Mouse (Mus musculus): ENCODE measurements around the gene Syngr3. TPM values are rescaled to one million over a fixed set of nuclear protein-coding genes. Genes with fewer than 3 reads are reported as not detected.

The Syngr3 gene
- polyA plus RNA-seq, 1 experiment from 2014 or later, result 240 TPM

DNA sequence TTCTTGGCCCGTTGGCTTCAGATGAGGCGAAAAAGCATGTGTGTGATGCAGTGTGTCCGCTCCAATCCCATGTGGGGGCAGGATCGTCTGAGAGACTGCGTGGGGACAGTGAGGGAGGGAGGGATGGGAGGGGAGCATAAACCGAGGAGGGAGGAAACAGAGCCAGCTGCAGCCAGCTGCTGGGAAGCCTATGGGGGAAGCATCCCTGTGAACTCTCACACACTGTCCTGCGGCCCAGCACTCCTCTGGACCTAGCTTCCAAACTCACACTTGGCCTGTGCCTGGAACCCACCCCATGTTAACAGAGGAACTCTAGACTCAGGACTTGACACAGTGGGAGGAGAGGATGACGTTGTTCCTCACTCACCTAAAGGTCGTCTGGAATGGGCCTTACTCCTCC is 50.9 kb downstream of the Syngr3 start:
- 69% methylated on average over 9 of the region's 9 CpGs for WGBS
- Histone ChIP-seq H3K4me3 (no peak overlapping the region), H3K4me2 (no peak overlapping the region), H3K36me3 (replicated peaks) (peaks cover 5% of the 10 kb centered on the region; the same call in 1 of the 2 replicates), H3K4me1 (no peaks in the 10 kb centered on the region), H3K27me3 (replicated peaks) (no peaks in the 10 kb centered on the region), H3K9ac (no peak overlapping the region), H3K9me3 (no peaks in the 10 kb centered on the region), H3K27ac (no peak overlapping the region)
- ATAC-seq (replicated peaks), result no peak

DNA sequence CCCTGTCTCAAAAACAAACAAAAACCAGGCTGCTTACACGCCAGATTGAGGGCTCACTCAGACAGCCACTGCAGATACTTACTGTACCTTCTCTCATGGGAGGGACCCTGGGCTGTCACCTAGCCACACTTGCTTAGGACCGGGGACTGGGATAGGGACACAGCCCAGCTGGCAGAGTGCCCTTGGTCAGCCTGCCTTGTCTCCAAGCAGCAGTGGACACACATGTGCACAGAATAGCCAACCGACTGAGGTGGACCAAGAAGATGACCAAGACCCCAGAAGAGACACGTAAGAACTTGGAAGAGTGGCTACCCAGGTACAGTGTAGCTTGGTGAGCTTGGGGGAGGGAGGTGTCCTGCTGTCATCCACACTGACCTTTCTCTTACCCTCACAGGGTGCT is 51.5 kb downstream of the Syngr3 start:
- H3K9me3 ChIP-seq, result no peaks in the 10 kb centered on the region
- H3K36me3 ChIP-seq (replicated peaks), result peaks cover 5% of the 10 kb centered on the region; the same call in 1 of the 2 replicates
- H3K9ac ChIP-seq, result no peak overlapping the region
- H3K4me3 ChIP-seq, result no peak overlapping the region
- no peaks in the 10 kb centered on the region for H3K27me3 ChIP-seq (replicated peaks)
- WGBS, result 88% methylated on average over 4 of the region's 4 CpGs
- no peak overlapping the region for H3K4me2 ChIP-seq
- H3K27ac ChIP-seq, result no peak overlapping the region
- H3K4me1 ChIP-seq, result peaks cover under 1% of the 10 kb centered on the region; the same call in 1 of the 2 replicates
- ATAC-seq (replicated peaks), result no peak

- WGBS, result 62% methylated on average over 5 of the region's 5 CpGs
- Histone ChIP-seq H3K4me3 (no peak overlapping the region), H3K9me3 (no peaks in the 10 kb centered on the region), H3K36me3 (replicated peaks) (peaks cover 5% of the 10 kb centered on the region; the same call in 1 of the 2 replicates), H3K27me3 (replicated peaks) (no peaks in the 10 kb centered on the region), H3K4me1 (peaks cover 8% of the 10 kb centered on the region), H3K4me2 (no peak overlapping the region), H3K27ac (no peak overlapping the region), H3K9ac (no peak overlapping the region)
- no peak for ATAC-seq (replicated peaks)
Measured at GRCm38 (mm10) chr17:24636781-24637481, 52.8 kb downstream of the Syngr3 start.

GRCm38 (mm10) chr17:24635694-24636093 is 54.1 kb downstream of the Syngr3 start:
- no peaks in the 10 kb centered on the region for H3K27me3 ChIP-seq (replicated peaks)
- no peak overlapping the region for H3K4me3 ChIP-seq
- no peaks in the 10 kb centered on the region for H3K9me3 ChIP-seq
- H3K36me3 ChIP-seq (replicated peaks), result peaks cover 5% of the 10 kb centered on the region; the same call in 1 of the 2 replicates
- ATAC-seq (replicated peaks), result no peak
- H3K4me2 ChIP-seq, result no peak overlapping the region
- no peak overlapping the region for H3K9ac ChIP-seq
- H3K4me1 ChIP-seq, result peaks cover 14% of the 10 kb centered on the region
- no peak overlapping the region for H3K27ac ChIP-seq
- 95% methylated on average over 5 of the region's 5 CpGs for WGBS

Other genes with a start within 250 kb of the Syngr3 start
- gene Dnase1l2, start 246.8 kb downstream of the Syngr3 start, polyA plus RNA-seq (2015; fragmentation: Nextera tagmentation; extraction: Ambion mirVana), result 7.3 and 9.6 TPM in 2 replicates
- gene E4f1, start 219.6 kb downstream of the Syngr3 start, polyA plus RNA-seq (2015; fragmentation: Nextera tagmentation; extraction: Ambion mirVana), result 53.1 and 55.6 TPM in 2 replicates
- 63.7 and 67.1 TPM in 2 replicates for gene Pgp, start 219.6 kb downstream of the Syngr3 start, polyA plus RNA-seq (2015; fragmentation: Nextera tagmentation; extraction: Ambion mirVana)
- 0.23 and 0.28 TPM in 2 replicates for gene Bricd5, start 216.1 kb downstream of the Syngr3 start, polyA plus RNA-seq (2015; fragmentation: Nextera tagmentation; extraction: Ambion mirVana)
- 40.6 and 43.7 TPM in 2 replicates for gene Mlst8, start 210.9 kb downstream of the Syngr3 start, polyA plus RNA-seq (2015; fragmentation: Nextera tagmentation; extraction: Ambion mirVana)
- 50.3 and 52.9 TPM in 2 replicates for gene Caskin1, start 201.4 kb downstream of the Syngr3 start, polyA plus RNA-seq (2015; fragmentation: Nextera tagmentation; extraction: Ambion mirVana)
- 108 and 112 TPM in 2 replicates for gene Traf7, start 162.0 kb downstream of the Syngr3 start, polyA plus RNA-seq (2015; fragmentation: Nextera tagmentation; extraction: Ambion mirVana)
- 8.4 and 8.8 TPM in 2 replicates for gene Rab26, start 155.7 kb downstream of the Syngr3 start, polyA plus RNA-seq (2015; fragmentation: Nextera tagmentation; extraction: Ambion mirVana)
- gene Pkd1, start 140.1 kb downstream of the Syngr3 start, polyA plus RNA-seq (2015; fragmentation: Nextera tagmentation; extraction: Ambion mirVana), result 29.0 and 29.8 TPM in 2 replicates
- 83.8 and 89.6 TPM in 2 replicates for gene Tsc2, start 57.3 kb downstream of the Syngr3 start, polyA plus RNA-seq (2015; fragmentation: Nextera tagmentation; extraction: Ambion mirVana)
- gene Nthl1, start 57.3 kb downstream of the Syngr3 start, polyA plus RNA-seq (2015; fragmentation: Nextera tagmentation; extraction: Ambion mirVana), result 10.0 and 11.0 TPM in 2 replicates
- gene Slc9a3r2, start 39.6 kb downstream of the Syngr3 start, polyA plus RNA-seq (2015; fragmentation: Nextera tagmentation; extraction: Ambion mirVana), result 45.3 and 52.6 TPM in 2 replicates
- 0.38 and 0.66 TPM in 2 replicates for gene Npw, start 31.5 kb downstream of the Syngr3 start, polyA plus RNA-seq (2015; fragmentation: Nextera tagmentation; extraction: Ambion mirVana)
- gene Zfp598, start 20.3 kb downstream of the Syngr3 start, polyA plus RNA-seq (2015; fragmentation: Nextera tagmentation; extraction: Ambion mirVana), result 21.9 and 22.9 TPM in 2 replicates
- 36.2 and 39.2 TPM in 2 replicates for gene Gfer, start 6.2 kb upstream of the Syngr3 start, polyA plus RNA-seq (2015; fragmentation: Nextera tagmentation; extraction: Ambion mirVana)
- 2.1 and 2.5 TPM in 2 replicates for gene Noxo1, start 6.3 kb upstream of the Syngr3 start, polyA plus RNA-seq (2015; fragmentation: Nextera tagmentation; extraction: Ambion mirVana)
- 71.4 and 72.1 TPM in 2 replicates for gene Tbl3, start 17.7 kb upstream of the Syngr3 start, polyA plus RNA-seq (2015; fragmentation: Nextera tagmentation; extraction: Ambion mirVana)
- gene Rnf151, start 28.1 kb upstream of the Syngr3 start, polyA plus RNA-seq (2015; fragmentation: Nextera tagmentation; extraction: Ambion mirVana), result not detected in 2 replicates
- 706 and 744 TPM in 2 replicates for gene Rps2, start 28.2 kb upstream of the Syngr3 start, polyA plus RNA-seq (2015; fragmentation: Nextera tagmentation; extraction: Ambion mirVana)
- gene Ndufb10, start 34.5 kb upstream of the Syngr3 start, polyA plus RNA-seq (2015; fragmentation: Nextera tagmentation; extraction: Ambion mirVana), result 270 and 281 TPM in 2 replicates
- gene Rpl3l, start 37.9 kb upstream of the Syngr3 start, polyA plus RNA-seq (2015; fragmentation: Nextera tagmentation; extraction: Ambion mirVana), result not detected in 2 replicates
- gene Msrb1, start 46.7 kb upstream of the Syngr3 start, polyA plus RNA-seq (2015; fragmentation: Nextera tagmentation; extraction: Ambion mirVana), result 16.5 and 19.8 TPM in 2 replicates
- 0.25 TPM in 1 of 2 replicates, not detected in the other for gene Hs3st6, start 63.0 kb upstream of the Syngr3 start, polyA plus RNA-seq (2015; fragmentation: Nextera tagmentation; extraction: Ambion mirVana)
- not detected in 2 replicates for gene Meiob, start 114.3 kb upstream of the Syngr3 start, polyA plus RNA-seq (2015; fragmentation: Nextera tagmentation; extraction: Ambion mirVana)
- 61.5 and 66.8 TPM in 2 replicates for gene Hagh, start 150.2 kb upstream of the Syngr3 start, polyA plus RNA-seq (2015; fragmentation: Nextera tagmentation; extraction: Ambion mirVana)
- 19.1 TPM in 2 replicates for gene Fahd1, start 160.4 kb upstream of the Syngr3 start, polyA plus RNA-seq (2015; fragmentation: Nextera tagmentation; extraction: Ambion mirVana)
- 0.10 TPM in 1 of 2 replicates, not detected in the other for gene Igfals, start 176.0 kb upstream of the Syngr3 start, polyA plus RNA-seq (2015; fragmentation: Nextera tagmentation; extraction: Ambion mirVana)
- 61.2 and 65.7 TPM in 2 replicates for gene Nubp2, start 196.4 kb upstream of the Syngr3 start, polyA plus RNA-seq (2015; fragmentation: Nextera tagmentation; extraction: Ambion mirVana)
- gene Spsb3, start 196.7 kb upstream of the Syngr3 start, polyA plus RNA-seq (2015; fragmentation: Nextera tagmentation; extraction: Ambion mirVana), result 94.1 and 97.2 TPM in 2 replicates
- 31.5 and 33.4 TPM in 2 replicates for gene Eme2, start 205.1 kb upstream of the Syngr3 start, polyA plus RNA-seq (2015; fragmentation: Nextera tagmentation; extraction: Ambion mirVana)
- gene Mrps34, start 205.2 kb upstream of the Syngr3 start, polyA plus RNA-seq (2015; fragmentation: Nextera tagmentation; extraction: Ambion mirVana), result 73.1 and 78.9 TPM in 2 replicates
- gene Nme3, start 206.5 kb upstream of the Syngr3 start, polyA plus RNA-seq (2015; fragmentation: Nextera tagmentation; extraction: Ambion mirVana), result 79.7 and 82.3 TPM in 2 replicates
- 99.5 and 112 TPM in 2 replicates for gene Mapk8ip3, start 247.0 kb upstream of the Syngr3 start, polyA plus RNA-seq (2015; fragmentation: Nextera tagmentation; extraction: Ambion mirVana)